Mouse (Mus musculus): ENCODE results near the gene Rae1. TPM values are rescaled to one million over a fixed set of nuclear protein-coding genes. Genes with fewer than 3 reads are reported as not detected.

The Rae1 gene
- polyA plus RNA-seq, 1 experiment from 2014 or later, result 101 TPM

- Histone ChIP-seq H3K27ac (replicated peaks in 1 of 2; ENCODE audit: control insufficient read depth in 1 of 2, insufficient read depth in 1 of 2, low read depth in 2 of 2, low read length in 2 of 2) (no peak overlapping the region), H3K4me3 (ENCODE audit: control insufficient read depth in 1 of 2, insufficient read depth in 1 of 2, low read depth in 1 of 2, low read length in 2 of 2) (no peak overlapping the region), H3K4me1 (ENCODE audit: control insufficient read depth in 2 of 2, insufficient read depth in 2 of 2, low read length in 2 of 2) (peaks cover 6 to 27% of the 10 kb centered on the region in 2 experiments; a peak in 3 of 4 replicates), H3K9me3 (ENCODE audit: control insufficient read depth, low read length) (no peaks in the 10 kb centered on the region), H3K9ac (ENCODE audit: low read length) (no peak overlapping the region), H3K27me3 (ENCODE audit: control insufficient read depth, insufficient read depth, low read length) (no peaks in the 10 kb centered on the region), H3K4me2 (ENCODE audit: low read length) (no peak overlapping the region), H3K36me3 (ENCODE audit: control insufficient read depth, insufficient read depth, low read length) (peaks cover 51% of the 10 kb centered on the region)
- WGBS, result 85% methylated on average over 5 of the region's 5 CpGs
- ATAC-seq (ENCODE audit: insufficient number of reproducible peaks, insufficient read depth, low FRiP score, low read depth), result no peak
Measured at GRCm38 (mm10) chr2:173036055-173036454, 36.1 kb downstream of the Rae1 start.

- Histone ChIP-seq H3K4me1 (ENCODE audit: control insufficient read depth in 2 of 2, insufficient read depth in 2 of 2, low read length in 2 of 2) (peaks cover 6 to 26% of the 10 kb centered on the region in 2 experiments; a peak in 3 of 4 replicates), H3K9ac (ENCODE audit: low read length) (no peak overlapping the region), H3K36me3 (ENCODE audit: control insufficient read depth, insufficient read depth, low read length) (peaks cover 46% of the 10 kb centered on the region), H3K4me3 (ENCODE audit: control insufficient read depth in 1 of 2, insufficient read depth in 1 of 2, low read depth in 1 of 2, low read length in 2 of 2) (no peak overlapping the region), H3K27me3 (ENCODE audit: control insufficient read depth, insufficient read depth, low read length) (no peaks in the 10 kb centered on the region), H3K9me3 (ENCODE audit: control insufficient read depth, low read length) (no peaks in the 10 kb centered on the region), H3K4me2 (ENCODE audit: low read length) (no peak overlapping the region), H3K27ac (replicated peaks in 1 of 2; ENCODE audit: control insufficient read depth in 1 of 2, insufficient read depth in 1 of 2, low read depth in 2 of 2, low read length in 2 of 2) (no peak overlapping the region)
- no peak for ATAC-seq (ENCODE audit: insufficient number of reproducible peaks, insufficient read depth, low FRiP score, low read depth)
- WGBS, result 72% methylated on average over 4 of the region's 4 CpGs
Measured at GRCm38 (mm10) chr2:173036611-173037010, 36.7 kb downstream of the Rae1 start.

- Histone ChIP-seq H3K36me3 (ENCODE audit: control insufficient read depth, insufficient read depth, low read length) (peaks cover 39% of the 10 kb centered on the region), H3K27me3 (ENCODE audit: control insufficient read depth, insufficient read depth, low read length) (no peaks in the 10 kb centered on the region), H3K4me3 (ENCODE audit: control insufficient read depth in 1 of 2, insufficient read depth in 1 of 2, low read depth in 1 of 2, low read length in 2 of 2) (no peak overlapping the region), H3K4me2 (ENCODE audit: low read length) (no peak overlapping the region), H3K27ac (replicated peaks in 1 of 2; ENCODE audit: control insufficient read depth in 1 of 2, insufficient read depth in 1 of 2, low read depth in 2 of 2, low read length in 2 of 2) (no peak overlapping the region), H3K4me1 (ENCODE audit: control insufficient read depth in 2 of 2, insufficient read depth in 2 of 2, low read length in 2 of 2) (peaks cover 8 to 28% of the 10 kb centered on the region in 2 experiments; a peak in 3 of 4 replicates), H3K9ac (ENCODE audit: low read length) (no peak overlapping the region), H3K9me3 (ENCODE audit: control insufficient read depth, low read length) (no peaks in the 10 kb centered on the region)
- ATAC-seq (ENCODE audit: insufficient number of reproducible peaks, insufficient read depth, low FRiP score, low read depth), result no peak
- 76% methylated on average over 5 of the region's 5 CpGs for WGBS
Measured at GRCm38 (mm10) chr2:173037347-173037746, 37.4 kb downstream of the Rae1 start.

- Histone ChIP-seq H3K36me3 (ENCODE audit: control insufficient read depth, insufficient read depth, low read length) (peaks cover 32% of the 10 kb centered on the region), H3K4me2 (ENCODE audit: low read length) (no peak overlapping the region; the same call in 1 of the 2 replicates), H3K4me1 (ENCODE audit: control insufficient read depth in 2 of 2, insufficient read depth in 2 of 2, low read length in 2 of 2) (peaks cover 8 to 35% of the 10 kb centered on the region in 2 experiments; a peak in 3 of 4 replicates), H3K9me3 (ENCODE audit: control insufficient read depth, low read length) (no peaks in the 10 kb centered on the region), H3K27ac (replicated peaks in 1 of 2; ENCODE audit: control insufficient read depth in 1 of 2, insufficient read depth in 1 of 2, low read depth in 2 of 2, low read length in 2 of 2) (no peak overlapping the region), H3K4me3 (ENCODE audit: control insufficient read depth in 1 of 2, insufficient read depth in 1 of 2, low read depth in 1 of 2, low read length in 2 of 2) (no peak overlapping the region), H3K27me3 (ENCODE audit: control insufficient read depth, insufficient read depth, low read length) (no peaks in the 10 kb centered on the region), H3K9ac (ENCODE audit: low read length) (no peak overlapping the region)
- ATAC-seq (ENCODE audit: insufficient number of reproducible peaks, insufficient read depth, low FRiP score, low read depth), result peak; percentile 17; the same call in 1 of the 2 replicates
- 47% methylated on average over 7 of the region's 7 CpGs for WGBS
Measured at GRCm38 (mm10) chr2:173037827-173038607, 38.1 kb downstream of the Rae1 start.

- H3K27me3 ChIP-seq (ENCODE audit: control insufficient read depth, insufficient read depth, low read length), result no peaks in the 10 kb centered on the region
- H3K36me3 ChIP-seq (ENCODE audit: control insufficient read depth, insufficient read depth, low read length), result peaks cover 22% of the 10 kb centered on the region
- no peak overlapping the region for H3K4me2 ChIP-seq (ENCODE audit: low read length)
- no peak overlapping the region for H3K27ac ChIP-seq (replicated peaks in 1 of 2; ENCODE audit: control insufficient read depth in 1 of 2, insufficient read depth in 1 of 2, low read depth in 2 of 2, low read length in 2 of 2)
- no peaks in the 10 kb centered on the region for H3K9me3 ChIP-seq (ENCODE audit: control insufficient read depth, low read length)
- H3K4me1 ChIP-seq (ENCODE audit: control insufficient read depth in 2 of 2, insufficient read depth in 2 of 2, low read length in 2 of 2), result peaks cover 16 to 37% of the 10 kb centered on the region in 2 experiments
- ATAC-seq (ENCODE audit: insufficient number of reproducible peaks, insufficient read depth, low FRiP score, low read depth), result no peak
- no peak overlapping the region for H3K4me3 ChIP-seq (ENCODE audit: control insufficient read depth in 1 of 2, insufficient read depth in 1 of 2, low read depth in 1 of 2, low read length in 2 of 2)
- WGBS, result 87% methylated on average over 4 of the region's 4 CpGs
- H3K9ac ChIP-seq (ENCODE audit: low read length), result no peak overlapping the region
Measured at GRCm38 (mm10) chr2:173039041-173039440, 39.1 kb downstream of the Rae1 start.

GRCm38 (mm10) chr2:173040803-173041202 is 40.9 kb downstream of the Rae1 start:
- Histone ChIP-seq H3K4me3 (ENCODE audit: control insufficient read depth in 1 of 2, insufficient read depth in 1 of 2, low read depth in 1 of 2, low read length in 2 of 2) (no peak overlapping the region), H3K27ac (replicated peaks in 1 of 2; ENCODE audit: control insufficient read depth in 1 of 2, insufficient read depth in 1 of 2, low read depth in 2 of 2, low read length in 2 of 2) (no peak overlapping the region), H3K4me1 (ENCODE audit: control insufficient read depth in 2 of 2, insufficient read depth in 2 of 2, low read length in 2 of 2) (peaks cover 22 to 35% of the 10 kb centered on the region in 2 experiments), H3K9ac (ENCODE audit: low read length) (no peak overlapping the region), H3K4me2 (ENCODE audit: low read length) (no peak overlapping the region), H3K27me3 (ENCODE audit: control insufficient read depth, insufficient read depth, low read length) (no peaks in the 10 kb centered on the region), H3K9me3 (ENCODE audit: control insufficient read depth, low read length) (no peaks in the 10 kb centered on the region), H3K36me3 (ENCODE audit: control insufficient read depth, insufficient read depth, low read length) (peaks cover 4% of the 10 kb centered on the region)
- WGBS, result 89% methylated on average over 3 of the region's 3 CpGs
- ATAC-seq (ENCODE audit: insufficient number of reproducible peaks, insufficient read depth, low FRiP score, low read depth), result no peak

- 52% methylated on average over 5 of the region's 5 CpGs for WGBS
- no peak for ATAC-seq (ENCODE audit: insufficient number of reproducible peaks, insufficient read depth, low FRiP score, low read depth)
Measured at GRCm38 (mm10) chr2:173041242-173041641, 41.3 kb downstream of the Rae1 start.

More at GRCm38 (mm10) chr2:173041242-173041641, 41.3 kb downstream of the Rae1 start:
- Histone ChIP-seq H3K4me1 (ENCODE audit: control insufficient read depth in 2 of 2, insufficient read depth in 2 of 2, low read length in 2 of 2) (peaks cover 26 to 39% of the 10 kb centered on the region in 2 experiments), H3K4me2 (ENCODE audit: low read length) (no peak overlapping the region), H3K27me3 (ENCODE audit: control insufficient read depth, insufficient read depth, low read length) (no peaks in the 10 kb centered on the region), H3K9ac (ENCODE audit: low read length) (no peak overlapping the region), H3K4me3 (ENCODE audit: control insufficient read depth in 1 of 2, insufficient read depth in 1 of 2, low read depth in 1 of 2, low read length in 2 of 2) (no peak overlapping the region), H3K9me3 (ENCODE audit: control insufficient read depth, low read length) (no peaks in the 10 kb centered on the region), H3K36me3 (ENCODE audit: control insufficient read depth, insufficient read depth, low read length) (no peaks in the 10 kb centered on the region), H3K27ac (replicated peaks in 1 of 2; ENCODE audit: control insufficient read depth in 1 of 2, insufficient read depth in 1 of 2, low read depth in 2 of 2, low read length in 2 of 2) (no peak overlapping the region)

All from heart, embryonic 14.5 days (tissue).